Mouse (Mus musculus): ENCODE measurements around the gene Vmn1r229.

DNA sequence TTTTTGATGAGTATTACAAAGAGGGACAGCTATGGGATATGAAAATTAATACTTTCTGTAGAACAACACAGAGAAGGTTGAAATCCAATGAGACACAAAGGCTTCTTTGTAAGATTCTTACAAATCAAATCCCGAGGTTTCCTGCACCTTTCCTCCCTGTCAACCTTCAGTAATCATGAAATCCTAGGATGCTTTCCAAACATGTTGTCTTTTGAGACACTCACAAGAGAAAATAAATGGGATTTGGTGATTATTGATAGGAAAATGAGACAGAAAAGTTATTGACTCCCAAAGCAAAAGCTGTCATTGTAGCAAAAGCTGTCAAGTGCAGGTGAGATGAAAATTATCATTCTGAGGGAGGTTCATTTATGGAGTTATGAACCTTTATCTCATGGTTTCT, at the start of gene Vmn1r229:
- TF ChIP-seq CTCF (IDR thresholded peaks at IDR 0.05 in 2 of 3, conservative IDR thresholded peaks at IDR 0.05 in 1 of 3; ENCODE audit: control insufficient read depth in 1 of 3, insufficient read depth in 1 of 3, low read depth in 2 of 3, low read length in 3 of 3, poor library complexity in 1 of 3, severe bottlenecking in 1 of 3), result no peak
- TF ChIP-seq ZMIZ1 (IDR thresholded peaks at IDR 0.05; ENCODE audit: low read depth, low read length), result no peak
- no peak for TF ChIP-seq KAT2A (conservative IDR thresholded peaks at IDR 0.05; ENCODE audit: low read depth, low read length)
- TF ChIP-seq SIN3A (IDR thresholded peaks at IDR 0.05; ENCODE audit: low read length), result no peak
- no peak for TF ChIP-seq POLR2A (IDR thresholded peaks at IDR 0.05; ENCODE audit: control insufficient read depth in 1 of 2, insufficient read depth in 1 of 2, low read depth in 1 of 2, low read length in 2 of 2, poor library complexity in 1 of 2)
